Mouse (Mus musculus) CD4-positive, CD25-positive, alpha-beta regulatory T cell, adult 4 months (primary cell): Measurements from ENCODE around the gene Scml4. TPM values are rescaled to one million over a fixed set of nuclear protein-coding genes. Genes with fewer than 3 reads are reported as not detected.
A peak's percentile ranks its signal among the peaks of the same experiment; 100 is the strongest.

ENCODE experiments used
- ATAC-seq: one replicate; pipeline ENCODE4 v1.8.0; 2017
- polyA plus RNA-seq, 2 experiments: library from polyadenylated mRNA; unstranded; fragments of 100-300 nt; shearing (Covaris generic); gene quantifications; one replicate each; pipeline ENCODE4 v1.2.1; 2017

Scml4 gene
- polyA plus RNA-seq, 2 experiments from 2014 or later, result 56.6 to 87.8 TPM

DNA sequence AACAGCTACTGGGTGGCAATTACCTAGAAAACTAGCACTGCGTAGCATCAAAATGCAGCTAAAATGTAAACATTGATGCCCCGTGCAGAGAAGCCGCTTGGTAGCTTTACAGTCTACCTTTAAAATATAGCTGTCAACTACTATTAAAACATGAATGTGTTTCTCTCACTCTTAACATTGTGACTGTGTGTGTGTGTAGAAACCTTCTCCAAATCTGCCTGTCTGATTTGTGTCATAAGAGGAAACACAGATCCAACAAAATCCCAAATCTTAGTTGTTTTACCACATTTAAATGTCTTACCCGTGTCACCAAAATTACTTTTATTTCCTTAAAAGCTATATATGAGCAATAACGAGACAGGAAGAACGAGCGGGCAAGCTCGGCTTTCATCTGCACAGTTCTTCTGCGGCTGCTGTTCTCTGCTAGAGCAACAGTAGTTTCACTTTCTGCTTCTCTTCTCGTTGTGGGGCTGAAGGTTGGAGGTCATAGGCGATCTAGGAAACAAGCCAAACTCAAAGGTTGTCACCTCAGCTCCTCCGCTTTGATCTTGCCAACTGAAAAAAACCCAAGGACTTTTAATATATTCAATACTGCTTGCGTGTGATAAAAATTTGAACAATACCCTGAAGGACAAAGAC, 2.1 kb downstream of the Scml4 start:
- ATAC-seq, result peak; percentile 66

DNA sequence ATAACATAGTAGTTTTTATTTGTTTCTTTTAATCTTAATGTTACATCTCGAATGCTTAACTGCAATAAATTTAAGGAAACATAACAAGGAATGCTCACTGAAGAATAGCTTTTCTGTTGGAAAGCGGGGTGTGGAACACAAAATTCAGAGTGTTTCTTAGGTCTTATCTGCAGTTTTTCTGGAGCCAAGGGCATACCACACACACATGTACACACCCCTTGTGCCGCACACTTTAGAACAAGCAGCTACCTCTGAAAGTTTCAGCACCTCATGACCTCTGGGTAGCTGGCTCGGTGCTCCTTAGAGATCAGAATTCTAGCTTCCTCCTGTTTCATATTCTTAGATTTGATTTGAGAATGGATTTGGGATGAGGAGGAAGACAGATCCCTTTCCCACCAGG, 2.6 kb downstream of the Scml4 start:
- ATAC-seq, result no peak

DNA sequence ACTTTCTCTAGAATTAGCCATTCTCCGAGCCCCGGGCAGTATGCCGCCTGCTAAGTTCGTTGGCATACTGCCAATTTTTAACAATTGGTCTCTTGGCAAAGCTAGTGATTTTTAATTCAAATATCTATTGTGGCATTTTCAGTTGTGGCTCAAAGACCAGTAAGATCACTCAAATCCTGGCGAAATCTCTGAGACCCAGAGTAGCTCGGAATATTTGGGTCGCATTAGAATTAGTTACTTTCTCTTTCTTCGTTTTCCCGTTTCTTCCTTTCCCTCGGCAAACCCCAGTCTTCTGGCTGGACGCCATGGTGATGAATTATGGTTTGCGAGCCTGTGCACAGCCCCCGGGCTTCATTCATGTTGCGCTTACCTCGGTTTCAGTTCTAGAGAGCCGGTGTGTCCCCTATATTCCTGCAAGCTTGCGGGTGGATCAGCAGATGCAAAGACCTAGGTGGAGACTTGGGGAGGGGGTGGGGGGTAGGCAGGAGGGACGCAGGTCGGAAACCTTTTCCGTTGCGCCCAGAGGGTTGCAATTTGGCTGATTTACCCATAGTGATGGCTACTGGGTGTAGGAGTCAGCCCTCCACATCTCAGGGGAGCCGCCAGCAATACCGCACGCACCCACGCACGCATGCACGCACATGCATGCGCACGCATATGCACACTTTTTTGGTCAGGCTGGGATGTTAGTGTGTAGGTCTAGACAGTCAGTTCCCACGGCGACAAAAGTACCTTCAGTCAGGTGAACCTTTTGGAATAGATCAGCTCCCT, 3.6 kb downstream of the Scml4 start:
- no peak for ATAC-seq

DNA sequence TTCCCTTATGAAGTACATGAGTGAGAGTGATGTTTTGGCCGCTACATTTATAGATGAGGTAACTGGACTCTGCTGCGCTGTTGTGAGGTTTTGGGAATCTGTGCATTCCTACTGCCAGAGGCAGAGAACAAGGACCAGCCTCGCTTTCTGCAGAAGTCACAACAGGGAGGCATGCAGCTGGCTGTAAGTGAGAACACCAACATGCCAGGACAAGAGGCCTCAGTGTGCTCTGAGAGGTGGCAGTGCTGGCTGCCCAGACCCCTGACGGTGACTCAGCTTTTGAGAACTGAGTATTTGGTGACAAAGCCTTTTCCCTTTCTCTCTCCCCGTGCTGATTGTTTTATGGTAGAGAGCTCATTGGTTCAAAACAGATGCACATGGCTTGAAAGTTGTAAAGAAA, 4.5 kb downstream of the Scml4 start:
- no peak for ATAC-seq

DNA sequence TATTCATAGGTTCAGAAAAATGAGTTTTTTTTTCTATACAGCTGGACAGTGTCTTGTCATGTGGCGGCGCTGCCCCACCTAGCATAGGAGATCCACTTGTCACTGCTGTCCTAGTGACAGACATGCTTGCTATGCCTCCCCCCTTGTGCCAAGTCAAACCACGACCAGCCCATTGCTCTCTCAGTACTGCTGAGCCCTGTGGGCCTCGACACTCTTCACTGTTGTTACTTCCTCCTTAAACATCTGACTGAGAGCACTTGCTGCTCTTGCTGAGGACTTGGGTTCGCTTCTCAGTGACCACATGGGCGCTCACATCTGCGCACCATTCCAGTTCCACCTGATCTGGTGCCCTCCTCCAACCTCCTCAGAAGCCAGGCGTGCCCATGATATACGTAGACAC, 8.2 kb downstream of the Scml4 start:
- ATAC-seq, result peak; percentile 13

DNA sequence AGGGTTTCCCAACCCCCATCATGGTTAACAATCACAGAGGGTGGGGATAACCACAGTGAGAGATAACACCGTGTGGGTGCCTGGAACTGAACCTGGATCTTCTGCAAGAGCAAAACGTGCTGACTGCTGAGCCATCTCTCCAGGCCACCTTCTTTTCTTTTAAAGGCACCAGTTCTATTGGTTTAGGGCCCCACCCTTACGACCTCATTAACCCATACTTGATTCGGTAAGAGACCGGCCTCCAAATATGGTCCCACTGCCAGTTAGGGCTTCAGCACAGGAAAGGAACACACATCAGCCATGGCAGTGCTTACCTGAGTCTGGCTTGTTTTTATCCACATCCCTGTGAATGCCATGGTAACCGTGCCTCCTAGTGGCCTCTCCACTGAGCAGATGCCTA, 9.3 kb downstream of the Scml4 start:
- ATAC-seq, result peak; percentile 35

DNA sequence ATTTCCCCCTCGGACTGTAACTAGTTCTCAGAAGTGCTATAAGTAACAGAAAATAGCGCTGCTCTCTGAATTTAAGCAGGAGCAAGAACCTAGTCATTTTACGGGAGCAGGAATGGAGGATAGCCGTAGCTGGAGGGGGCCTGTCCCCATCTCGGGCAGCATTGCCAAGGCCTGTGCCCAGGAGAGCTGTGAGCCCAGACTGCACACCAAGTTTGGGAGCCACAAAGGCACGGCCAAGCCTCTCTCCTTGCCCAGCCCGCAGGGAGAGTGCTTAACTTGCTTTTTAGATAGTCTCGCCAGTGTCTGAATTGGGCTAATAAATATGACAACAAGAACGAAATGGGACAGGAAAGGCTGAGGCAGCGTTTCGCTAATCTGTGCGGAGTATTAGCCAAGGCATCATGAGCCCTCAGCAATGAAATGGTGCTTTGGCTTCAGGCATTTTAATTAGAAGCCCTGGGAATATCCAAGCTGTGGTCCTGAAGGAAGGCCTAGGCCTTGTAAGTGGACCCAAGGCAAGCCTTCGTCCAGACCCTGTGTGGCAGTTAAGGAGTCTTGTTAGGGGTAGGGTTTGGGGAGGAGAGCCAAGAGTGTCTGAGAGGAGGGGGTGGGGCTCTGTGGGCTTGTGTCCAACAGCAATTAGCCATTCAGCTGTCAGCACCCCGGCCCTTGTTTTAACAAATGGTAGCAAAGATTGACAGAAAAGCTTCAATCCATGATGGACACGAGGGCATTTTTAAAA, 12.3 kb downstream of the Scml4 start:
- no peak for ATAC-seq

DNA sequence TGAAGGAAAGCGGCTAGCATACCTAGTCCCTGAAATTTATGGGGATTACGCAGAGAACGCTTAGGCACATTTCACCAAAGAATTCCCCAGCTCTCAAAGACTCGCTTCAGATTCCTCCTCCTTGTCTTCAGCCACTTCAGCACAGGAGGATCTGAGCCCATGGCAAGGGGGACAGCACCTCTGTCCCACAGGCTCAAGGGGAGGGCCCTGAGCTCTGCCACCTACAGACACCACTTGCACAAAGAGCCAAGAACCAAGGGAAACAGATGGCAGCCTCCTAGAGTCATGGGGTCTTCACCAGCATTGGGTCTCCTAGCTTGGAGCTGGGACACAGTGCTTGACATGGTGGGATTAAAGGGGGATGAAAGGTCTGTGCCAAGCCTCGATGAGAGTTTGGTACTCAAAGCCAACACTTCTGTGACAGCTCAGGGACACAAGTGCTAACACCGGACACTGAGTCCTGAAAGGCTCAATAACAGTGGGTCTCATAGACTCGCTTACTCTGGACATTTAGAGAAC, 13.0 kb downstream of the Scml4 start:
- no peak for ATAC-seq

DNA sequence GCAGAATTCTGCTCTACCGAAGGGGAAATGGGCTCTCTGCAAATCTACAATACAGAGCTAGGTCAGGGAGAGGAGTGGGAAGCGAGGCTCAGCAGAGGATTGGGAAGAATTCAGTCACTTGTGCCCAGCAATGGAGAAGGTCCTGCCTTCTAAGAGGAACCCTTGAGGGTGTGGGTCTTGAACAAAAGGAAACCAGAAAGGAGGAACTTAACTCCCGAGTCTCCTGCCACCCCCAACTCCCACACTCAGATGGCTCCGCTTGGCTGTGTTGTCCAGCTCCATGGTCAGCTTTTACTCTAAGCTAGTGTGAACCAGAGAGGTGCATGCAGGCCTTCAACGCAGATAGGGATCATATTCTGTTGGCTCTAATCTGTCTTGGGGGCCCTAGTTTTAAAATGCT, 16.0 kb downstream of the Scml4 start:
- no peak for ATAC-seq

DNA sequence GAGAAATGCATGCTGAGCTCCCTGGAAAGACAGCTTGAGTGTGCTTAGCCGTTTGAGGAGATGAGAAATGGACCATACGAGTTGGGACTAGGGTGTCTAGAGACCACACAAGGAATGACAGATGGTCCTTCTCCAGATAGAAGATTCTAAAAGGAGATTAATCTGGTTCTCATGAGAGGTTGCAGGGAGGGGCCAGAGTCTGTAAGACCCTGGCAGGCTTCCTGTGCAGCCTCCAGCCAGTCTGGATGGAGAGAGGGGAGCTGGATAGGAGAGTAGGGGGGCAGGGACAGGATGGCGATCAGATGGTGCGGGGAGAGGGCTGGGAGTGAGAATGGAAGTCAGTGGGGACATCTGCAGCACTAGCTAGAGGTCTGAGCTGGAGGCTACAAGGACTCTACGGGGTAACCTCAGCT, 19.1 kb downstream of the Scml4 start:
- ATAC-seq, result no peak

DNA sequence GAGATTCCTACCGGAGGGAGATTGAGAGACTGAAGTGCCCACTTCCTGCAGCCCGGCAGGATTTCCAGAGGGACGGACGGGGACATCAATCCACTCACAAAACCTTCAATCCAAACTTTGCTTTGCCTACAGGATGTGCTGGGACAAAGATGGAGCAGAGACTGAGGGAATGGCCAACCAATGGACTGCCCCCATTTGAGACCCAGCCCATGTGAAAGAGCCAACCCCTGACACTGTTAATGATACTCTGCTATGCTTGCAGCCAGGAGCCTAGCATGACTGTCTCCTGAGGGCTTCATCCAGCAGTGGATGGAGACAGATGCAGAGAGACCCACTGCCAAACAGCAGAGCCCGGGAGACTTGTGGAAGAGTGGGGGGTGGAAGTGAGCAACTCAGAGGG, 19.5 kb downstream of the Scml4 start:
- ATAC-seq, result no peak

DNA sequence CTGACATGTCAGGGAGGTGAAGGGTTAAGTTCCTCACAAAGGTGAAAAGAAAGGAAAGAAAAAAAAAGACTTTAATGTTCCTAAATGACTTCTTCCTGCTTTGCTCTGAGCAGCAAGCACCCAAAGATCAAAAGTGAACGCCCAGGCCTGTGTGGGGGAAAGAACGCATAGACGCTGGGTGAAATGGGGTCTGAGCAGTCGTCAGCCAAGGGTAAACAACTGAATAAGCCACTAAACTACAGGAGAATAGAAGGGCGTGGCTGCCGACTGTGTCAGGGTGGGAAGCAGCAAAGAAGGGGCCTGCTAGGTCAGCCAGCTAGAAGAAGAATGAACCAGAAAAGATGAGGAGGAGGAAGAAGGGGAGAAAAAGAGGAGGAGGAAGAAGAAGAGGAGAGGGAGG, 26.9 kb downstream of the Scml4 start:
- ATAC-seq, result peak; percentile 12

DNA sequence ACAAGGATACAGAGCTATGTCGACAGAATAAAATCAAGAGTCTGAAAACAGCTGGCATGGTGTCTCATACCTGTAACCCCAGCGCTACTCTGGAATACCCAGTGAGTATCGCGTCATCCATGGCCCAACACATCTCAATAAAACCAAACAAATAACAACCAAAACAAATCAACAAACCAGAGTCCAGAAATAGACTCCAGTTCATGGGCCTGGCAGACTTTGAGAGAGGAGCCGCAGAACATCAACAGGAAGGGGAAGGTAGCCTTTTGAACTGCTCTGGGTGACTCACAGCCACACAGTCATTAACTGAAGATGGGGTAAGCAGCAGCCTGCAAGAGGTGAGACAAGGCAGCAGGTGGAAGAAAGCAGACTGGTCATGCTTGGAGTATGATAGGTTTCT, 28.1 kb downstream of the Scml4 start:
- peak; percentile 90 for ATAC-seq

DNA sequence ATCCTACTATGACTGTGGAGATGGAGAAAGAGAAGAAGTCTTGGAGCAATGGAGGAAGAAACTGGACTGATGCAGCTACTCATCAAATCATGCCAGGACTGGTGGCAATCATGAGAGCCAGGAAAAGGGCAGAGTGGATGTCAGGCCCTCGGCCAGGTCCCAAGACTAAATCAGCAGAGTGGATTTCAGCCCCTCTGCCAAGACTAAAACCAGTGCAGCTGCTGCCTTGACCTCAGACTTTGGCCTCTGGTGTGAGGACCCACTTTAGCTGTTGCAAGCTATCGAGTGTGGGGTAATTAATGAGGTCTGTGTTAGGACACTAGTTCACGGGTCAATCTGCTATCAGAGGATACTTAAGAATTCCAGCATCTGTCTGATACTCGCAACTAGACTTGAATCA, 30.2 kb downstream of the Scml4 start:
- ATAC-seq, result no peak

DNA sequence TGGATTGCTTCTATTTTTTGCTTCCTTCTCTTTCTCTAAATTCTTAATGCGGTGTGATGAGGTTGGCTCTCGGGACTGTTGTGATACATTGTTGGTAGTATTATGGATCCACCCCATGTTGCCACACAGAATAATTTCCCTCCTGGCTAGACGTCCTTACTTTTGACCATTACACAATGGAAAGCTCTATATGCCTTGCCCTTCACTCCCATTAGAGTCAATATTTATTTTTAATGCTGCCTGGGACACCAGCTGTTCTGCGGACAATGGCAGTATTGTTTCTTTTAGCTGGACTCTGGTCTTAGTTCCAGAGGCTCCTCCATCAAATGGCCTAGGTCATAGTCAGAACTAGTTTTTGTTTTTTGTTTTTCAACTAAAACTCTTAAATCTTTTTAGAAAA, 32.1 kb downstream of the Scml4 start:
- no peak for ATAC-seq

DNA sequence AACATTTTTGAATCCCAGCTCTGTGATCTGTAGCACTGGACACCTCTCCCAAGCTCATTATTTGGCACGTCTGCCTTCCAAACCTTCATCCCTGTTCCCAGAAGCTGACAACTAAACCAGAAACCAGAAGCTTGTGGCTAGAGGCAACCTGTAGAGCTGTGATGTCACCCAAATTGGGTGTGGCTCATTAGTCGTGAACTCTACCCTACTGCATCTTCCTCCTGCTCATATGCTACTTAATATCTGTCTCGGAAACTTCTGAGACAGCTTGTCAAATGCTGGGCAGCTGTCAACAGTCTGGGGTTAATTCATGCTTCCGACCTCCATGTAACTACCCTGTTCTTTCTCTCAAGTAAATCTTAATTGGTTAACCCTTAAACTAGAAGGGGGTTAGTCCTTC, 32.8 kb downstream of the Scml4 start:
- ATAC-seq, result peak; percentile 23

DNA sequence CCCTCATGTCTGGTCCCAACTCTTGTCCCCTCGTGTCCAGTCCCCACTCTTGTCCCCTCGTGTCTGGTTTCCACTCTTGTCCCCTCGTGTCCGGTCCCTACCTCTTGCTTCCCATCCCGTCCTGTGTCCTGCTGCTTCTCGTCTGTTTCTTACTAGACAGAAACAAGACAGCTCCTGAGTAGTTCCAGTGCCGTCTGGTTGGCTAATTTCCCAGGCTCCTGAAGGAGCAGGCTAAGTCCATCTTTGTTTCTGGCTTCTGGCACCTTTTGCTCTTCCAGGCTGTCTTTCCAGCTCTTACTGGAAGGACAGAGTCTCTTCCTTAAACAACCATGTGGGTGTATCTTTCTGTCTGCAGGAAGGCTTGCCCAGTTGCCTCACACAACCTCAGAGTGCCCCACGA, 33.7 kb downstream of the Scml4 start:
- ATAC-seq, result no peak

DNA sequence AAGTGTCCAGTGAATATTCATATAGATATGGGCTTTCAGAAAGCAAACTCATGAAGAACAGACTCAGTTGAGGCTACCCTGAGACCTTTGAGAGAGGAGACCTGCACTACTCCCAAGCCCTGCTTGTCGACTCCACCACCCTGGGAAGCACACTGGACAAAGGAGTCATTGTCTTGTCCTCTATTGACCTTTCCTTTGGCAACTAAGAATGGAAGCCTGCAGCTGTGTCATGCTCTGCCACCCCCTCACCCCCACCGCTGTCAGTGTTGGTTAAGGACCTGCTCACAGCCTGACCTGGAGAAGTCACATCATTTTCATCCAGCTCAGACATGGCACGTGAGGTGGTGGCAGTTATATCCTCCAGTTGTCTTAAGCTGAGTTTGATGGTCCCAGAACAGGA, 34.1 kb downstream of the Scml4 start:
- no peak for ATAC-seq

DNA sequence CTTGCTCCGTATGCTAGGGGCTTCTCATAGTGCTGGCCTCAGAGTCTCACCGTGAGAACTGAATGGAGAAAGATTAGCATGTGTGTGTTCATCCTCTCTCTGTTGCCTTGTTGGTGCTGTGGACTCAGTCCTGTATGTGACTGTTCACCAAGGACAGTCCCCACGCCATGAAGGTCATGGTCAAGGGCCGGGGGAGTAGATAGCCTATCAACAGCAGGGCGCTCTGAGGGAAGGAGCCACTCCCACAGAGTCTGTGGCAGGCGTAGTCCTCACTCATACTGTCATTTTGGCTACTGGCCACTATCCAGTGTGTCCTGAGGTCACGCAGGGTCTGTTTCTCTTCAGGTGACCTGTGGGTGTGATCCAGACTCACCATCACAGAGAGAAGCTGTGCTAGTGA, 34.5 kb downstream of the Scml4 start:
- no peak for ATAC-seq

DNA sequence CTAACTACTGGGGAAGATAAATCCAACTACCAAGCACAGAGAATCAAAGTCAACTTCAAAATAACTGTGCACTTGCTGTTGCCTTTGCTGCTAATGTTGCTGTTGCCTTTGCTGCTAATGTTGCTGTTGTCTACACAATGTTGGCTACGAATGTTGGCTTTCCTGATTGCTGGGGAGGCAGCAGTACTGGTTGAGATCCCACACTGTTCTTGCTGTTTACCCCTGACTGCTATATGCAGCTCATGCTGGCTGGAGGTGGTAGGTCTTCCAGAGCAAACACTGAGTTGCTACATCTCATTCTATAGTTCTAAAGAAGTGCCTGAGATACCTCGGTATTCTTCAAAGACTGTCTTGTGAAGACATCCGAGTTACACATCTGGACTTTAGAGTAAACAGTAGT, 36.5 kb downstream of the Scml4 start:
- ATAC-seq, result no peak

DNA sequence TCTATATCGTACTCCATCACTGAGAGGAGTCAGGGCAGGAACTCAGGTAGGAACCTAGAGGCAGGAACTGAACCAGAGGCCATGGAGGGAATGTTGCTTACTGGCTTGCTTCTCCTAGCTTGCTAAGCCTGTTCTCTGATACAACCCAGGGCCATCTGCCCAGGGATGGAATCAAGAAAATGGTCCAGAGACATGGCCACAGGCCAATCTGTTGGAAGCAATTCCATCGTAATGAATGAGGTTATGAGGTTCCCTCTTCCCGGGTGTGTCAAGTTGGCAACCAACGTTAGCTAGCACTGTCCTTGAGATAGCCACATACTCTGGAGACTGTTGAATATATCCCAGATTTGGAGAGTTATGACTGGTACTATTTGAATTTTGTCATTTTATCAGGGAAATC, 37.0 kb downstream of the Scml4 start:
- peak; percentile 4 for ATAC-seq

DNA sequence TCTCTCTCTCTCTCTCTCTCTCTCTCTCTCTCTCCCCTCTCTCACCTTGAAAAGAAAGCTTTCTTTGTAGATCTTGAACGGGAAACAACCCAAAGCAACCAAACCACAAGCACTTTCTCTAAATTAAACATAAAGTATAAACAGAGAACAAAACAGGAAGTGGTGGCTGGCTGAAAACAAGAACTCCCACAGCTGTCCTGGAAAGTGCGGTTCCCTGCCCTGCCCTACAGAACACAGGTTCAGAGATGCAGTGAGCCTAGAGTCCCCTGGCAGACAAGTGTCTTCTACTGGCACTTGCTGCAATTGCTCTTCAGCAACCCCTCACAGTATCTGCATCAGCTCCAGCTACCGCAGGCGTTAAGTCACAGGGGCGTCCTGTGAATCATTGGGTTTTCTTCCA, 37.5 kb downstream of the Scml4 start:
- ATAC-seq, result peak; percentile 87

DNA sequence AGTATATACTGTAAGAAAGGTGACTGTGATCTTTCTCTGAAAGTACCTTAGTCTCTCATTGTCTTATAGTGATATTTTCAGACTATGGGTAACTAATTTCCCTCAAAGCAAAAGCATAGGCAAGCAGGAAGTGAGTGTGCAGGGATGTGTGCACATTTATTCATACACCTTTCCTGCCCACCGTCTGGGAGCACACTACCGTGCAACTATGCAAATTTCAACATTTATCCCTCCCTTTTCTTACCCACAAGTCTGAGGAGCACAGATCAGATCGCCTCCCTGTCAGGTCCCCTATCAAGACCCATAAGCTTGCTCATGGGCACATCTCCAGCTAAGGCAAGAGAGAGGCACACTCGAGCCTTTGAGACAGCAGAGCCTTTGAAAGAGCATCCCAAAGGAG, 41.2 kb downstream of the Scml4 start:
- ATAC-seq, result peak; percentile 40

DNA sequence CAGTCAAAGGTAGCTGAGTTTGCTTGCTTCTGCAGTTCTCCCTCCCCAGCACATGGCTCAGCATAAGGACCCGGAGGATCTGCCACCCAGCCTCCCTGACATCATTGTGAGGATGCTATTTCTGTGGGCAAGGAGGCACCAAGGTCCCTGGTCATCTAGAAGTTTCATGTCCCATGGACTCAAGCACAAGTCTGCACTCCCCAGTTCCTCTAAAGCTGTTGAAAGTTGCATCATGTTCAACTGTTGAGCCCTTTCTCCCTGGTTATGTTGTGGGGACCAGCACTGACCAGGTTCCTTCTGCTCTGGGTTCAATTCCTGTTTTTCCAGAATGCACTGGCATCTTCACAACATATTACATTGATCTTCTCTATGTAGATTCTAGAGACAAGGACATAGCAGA, 42.9 kb downstream of the Scml4 start:
- ATAC-seq, result no peak
